Mouse (Mus musculus) testis, adult 2 months (tissue): Measurements from ENCODE around the gene Clrn3.

Source experiments
- CTCF ChIP-seq: fragments of 200-500 bp; IDR thresholded peaks from 2 replicates; pipeline ENCODE4 v1.5.1; 2012; ENCODE audit warnings: low read depth, mild to moderate bottlenecking, inconsistent platforms, low read length, moderate library complexity; ENCODE audit not compliant: control insufficient read depth, insufficient read depth, insufficient replicate concordance
- POLR2A ChIP-seq: fragments of 200-500 bp; IDR thresholded peaks from 2 replicates; pipeline ENCODE4 v1.6.1; 2012; ENCODE audit warnings: low read depth, mild to moderate bottlenecking, inconsistent platforms, low read length, moderate library complexity; ENCODE audit not compliant: control insufficient read depth

DNA sequence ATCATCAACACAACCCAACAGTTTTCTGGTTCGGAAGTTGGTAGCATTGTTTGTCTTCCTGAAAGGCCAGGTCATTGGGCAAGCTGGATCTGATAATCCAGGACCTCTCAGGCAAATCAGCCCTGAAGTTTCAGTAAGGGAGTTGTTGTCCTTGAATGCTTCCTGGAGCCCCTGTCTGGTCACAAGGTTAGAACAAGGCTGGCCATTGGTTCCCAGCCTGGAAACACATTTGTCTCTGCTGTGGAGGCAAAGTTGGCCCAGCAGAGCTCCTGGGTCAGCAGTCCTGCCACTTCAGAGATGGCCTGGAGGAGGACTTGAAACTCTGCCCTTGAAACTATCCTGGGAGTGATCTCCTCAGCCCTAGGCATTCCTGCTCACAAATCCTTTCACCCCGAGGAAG, 11.0 kb upstream of the Clrn3 start:
- no peak for TF ChIP-seq CTCF
- no peak for TF ChIP-seq POLR2A
